Mouse (Mus musculus) urinary bladder, adult 18-20 months (tissue): ENCODE results near the gene Itgav.

ENCODE experiments used
- DNase-seq, 2 experiments: peaks; one replicate each; pipeline ENCODE4 v3.0.0; 2022; ENCODE audit warnings: low spot score in 2 of 2, mixed read lengths in 2 of 2

The Itgav gene

DNA sequence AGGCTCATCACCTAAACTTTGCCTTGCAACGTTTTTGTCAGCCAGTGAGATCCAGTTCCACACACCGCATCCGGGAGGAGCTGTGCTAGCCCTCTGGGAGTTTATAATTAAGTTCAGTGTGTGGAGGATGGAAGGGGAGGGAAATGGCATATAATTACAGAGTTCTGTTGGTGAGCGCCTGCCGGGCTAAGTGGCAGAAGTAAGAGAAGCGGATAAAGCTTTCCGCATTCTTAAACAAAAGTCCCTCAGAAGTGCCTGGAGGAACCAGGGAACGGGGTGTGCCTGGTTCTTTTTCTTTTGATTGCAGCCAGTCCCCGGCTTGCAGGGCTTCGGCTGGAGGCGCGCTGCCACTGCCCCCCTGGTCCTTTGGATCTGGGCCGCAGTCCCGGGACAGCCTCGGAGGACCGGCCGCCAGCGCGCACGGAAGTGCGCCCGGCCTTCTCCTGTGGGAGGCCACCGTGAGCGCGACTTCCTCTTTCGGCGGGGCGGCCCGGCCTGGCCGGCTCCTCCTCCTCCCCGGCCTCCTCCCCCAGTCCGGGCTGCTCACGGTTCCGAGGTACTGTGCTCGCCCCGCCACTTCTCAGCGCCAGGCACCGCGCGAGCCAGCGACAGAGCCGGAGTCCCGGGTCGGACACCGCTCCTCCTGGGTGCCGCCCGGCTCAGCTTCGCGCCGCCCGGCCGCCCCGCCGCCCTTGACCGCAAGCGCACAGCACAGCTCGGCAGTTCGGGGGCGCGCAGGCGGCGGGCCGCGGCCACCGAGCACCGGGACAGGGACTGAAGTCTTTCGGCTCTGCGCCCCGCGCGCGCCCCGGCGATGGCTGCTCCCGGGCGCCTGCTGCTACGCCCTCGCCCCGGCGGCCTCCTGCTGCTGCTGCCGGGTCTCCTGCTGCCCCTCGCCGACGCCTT lies at the start of gene Itgav:
Itgav (plus strand) TSS at position 477 of the 906 bp plus-strand sequence.
- peak; percentile 94 to 95 for DNase-seq

DNA sequence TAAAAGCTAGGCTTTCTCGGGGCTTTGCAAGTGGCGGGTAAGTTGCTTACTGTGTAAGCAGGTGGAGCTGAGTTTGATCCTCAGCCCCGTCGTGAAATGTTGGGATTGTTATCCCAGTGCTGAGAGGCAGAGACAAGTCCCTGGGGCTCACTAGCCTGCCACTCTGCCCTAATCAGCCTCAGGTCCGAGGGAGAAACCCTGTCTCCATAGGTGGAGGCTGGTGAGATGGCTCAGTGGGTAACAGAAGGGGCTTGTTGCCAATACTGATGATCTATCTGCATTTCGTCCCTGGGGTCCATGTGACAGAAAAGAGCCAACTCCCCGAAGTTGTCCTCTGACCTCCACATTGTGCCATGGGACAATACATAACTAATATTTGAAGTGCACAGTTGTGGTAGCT lies 49.8 kb upstream of the Itgav start:
- no peak for DNase-seq

DNA sequence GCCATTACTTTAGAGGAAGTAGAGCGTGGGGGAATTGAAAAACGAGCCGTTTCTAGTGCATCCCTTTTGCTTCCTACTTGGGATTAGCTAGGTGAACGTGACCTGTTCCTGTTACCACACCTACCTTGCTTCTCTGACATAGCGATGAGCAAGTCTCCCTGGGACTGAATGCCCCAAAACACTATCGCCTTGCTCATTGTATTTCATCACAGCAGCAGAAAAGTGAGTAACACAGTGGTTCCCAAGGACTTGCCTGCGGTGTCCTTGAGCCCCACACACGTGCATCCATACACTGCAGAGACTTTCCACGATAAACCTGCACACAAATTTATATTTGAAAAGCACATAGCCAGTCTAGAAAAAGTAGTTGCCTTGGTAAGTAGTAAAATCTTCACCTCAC lies 49.3 kb upstream of the Itgav start:
- DNase-seq, result no peak

DNA sequence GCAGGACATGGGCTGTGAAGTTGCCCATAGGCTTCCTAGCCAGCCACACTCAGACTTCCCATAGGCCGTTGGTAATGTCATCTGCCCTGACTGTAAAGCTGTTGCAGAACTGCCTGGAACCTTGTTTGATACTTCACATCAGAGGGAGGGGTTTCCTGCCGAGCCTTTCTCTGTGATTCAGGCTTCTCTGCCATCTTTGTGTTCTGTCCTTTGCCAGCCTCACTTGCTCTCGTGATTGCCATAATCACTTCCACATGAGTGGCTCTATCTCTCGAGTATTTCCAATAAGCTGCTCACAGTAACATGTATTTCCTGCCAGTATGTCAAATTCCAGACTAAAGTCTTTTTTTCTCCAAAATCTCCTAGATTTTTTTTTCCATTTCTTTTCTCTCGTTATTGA lies 48.5 kb upstream of the Itgav start:
- DNase-seq, result no peak

DNA sequence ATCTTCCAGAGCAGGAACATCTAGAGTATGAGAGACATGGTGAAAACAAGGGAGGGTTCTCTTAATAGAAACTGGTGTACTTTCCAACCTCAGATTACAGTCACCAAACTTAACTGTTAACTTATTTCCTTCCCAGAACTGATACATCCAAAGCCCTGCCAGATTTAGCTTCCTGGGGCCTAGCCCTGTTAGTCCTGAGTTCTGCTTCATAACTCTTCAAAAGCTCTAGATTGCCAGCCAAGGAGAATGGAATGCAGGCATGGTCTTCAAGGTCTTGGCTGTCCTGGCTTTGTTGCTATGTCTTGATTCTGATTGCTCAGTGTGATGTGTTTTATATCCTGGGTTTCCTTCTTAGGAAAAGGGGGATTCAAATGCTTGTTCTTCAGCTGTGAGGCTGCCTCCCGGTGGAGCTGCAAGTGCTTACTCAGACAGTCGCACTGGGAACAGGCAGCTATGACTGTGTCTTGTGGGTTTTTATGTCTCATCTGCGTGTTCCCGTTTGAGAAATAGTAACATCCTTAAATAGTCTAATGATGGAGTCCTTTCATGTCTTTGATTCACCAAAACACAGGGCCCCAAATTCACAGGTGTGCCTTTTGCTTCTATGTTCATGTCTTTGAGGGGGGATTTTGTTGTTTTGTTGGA lies 47.8 kb upstream of the Itgav start:
- no peak for DNase-seq

DNA sequence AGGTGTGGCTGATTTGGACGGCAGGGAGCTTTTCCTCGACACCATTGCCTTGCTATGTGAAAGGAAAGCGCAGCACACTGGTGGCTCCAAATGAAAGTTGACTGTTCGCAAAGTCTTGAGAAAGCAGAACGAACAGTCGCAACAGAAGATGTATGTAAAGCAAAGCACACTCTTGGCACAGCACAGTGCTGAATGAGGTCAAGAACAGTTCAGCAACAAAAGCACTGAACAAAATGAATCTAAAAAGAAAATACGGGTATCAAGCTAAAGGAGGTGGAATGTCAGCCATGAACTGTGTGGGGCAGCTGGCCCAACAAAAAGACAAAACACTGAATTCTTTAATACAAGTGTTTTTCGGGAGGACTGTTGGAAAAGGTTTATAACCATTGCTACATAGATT lies 42.9 kb upstream of the Itgav start:
- no peak for DNase-seq

DNA sequence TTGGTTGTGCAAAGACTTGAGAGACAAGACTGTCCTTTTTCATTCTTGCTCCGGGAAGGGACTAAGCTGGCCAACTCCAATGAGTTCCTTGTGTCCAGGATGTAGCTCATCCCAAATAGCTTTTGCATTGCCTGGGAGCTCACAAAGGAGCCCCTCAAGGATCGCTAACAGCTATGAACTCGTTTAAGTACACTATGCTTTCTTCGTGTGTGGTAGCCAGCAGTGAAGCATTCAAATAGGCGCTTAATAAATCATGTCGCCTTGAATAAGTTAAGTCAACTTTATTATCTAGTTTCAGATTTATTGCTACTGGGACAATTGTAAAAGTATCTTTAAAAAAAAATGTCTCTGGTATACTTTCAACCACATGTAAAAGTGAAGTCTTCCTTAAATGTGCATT lies 42.4 kb upstream of the Itgav start:
- DNase-seq, result no peak

DNA sequence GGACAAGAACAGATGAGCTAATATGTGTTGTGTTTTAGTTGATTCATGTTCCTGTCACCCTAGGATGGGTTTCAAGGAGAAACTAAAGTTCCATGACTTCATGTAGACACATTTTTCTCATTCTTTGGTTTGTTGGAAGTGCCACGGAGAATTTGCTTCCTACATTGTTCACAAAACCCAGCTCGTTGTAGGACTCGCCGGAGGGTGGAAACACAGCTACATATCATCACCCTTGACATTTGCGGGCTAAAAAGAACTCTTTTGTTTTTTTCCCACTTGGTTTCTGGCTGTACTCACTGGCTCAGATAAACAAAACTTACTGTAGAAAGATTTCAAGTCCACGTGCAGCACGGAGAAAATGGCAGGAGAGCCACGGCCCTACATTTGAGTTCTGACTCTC lies 41.9 kb upstream of the Itgav start:
- no peak for DNase-seq

DNA sequence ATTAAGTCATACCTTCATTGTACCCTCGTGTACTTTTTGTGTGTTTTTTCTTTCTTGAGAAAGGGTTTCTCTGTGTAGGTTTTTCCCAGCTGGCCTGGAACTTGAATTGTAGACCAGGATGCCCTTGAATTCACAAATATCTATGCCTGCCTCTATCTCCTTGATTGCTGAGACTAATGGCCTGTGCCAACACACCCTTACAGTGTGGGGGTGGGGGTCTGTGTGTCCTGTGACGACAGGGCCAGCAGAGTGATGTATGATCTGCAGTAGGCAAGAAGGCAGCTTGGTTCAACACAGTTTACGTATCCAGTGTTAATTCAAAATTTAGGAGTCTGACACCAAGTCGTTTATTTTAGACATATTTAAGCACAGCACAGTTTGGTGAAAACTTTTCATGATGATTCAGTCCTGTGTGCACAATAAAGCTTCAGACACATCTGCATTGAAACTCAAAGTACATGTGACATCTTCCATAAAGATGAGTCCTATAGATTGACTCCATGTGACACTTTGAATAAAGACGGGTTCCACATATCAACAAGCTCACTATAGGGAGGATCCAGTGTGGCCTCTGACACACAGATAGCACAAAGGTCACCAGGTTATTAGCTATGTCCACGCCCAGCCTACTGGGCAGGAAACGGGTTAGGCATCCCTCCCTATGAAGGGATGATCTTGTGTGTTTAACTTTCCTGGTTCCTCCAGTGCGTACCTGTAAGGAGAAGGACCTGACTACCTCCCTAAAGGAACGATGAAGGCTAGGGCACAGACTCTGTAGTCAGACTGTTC lies 40.3 kb upstream of the Itgav start:
- DNase-seq, result no peak

DNA sequence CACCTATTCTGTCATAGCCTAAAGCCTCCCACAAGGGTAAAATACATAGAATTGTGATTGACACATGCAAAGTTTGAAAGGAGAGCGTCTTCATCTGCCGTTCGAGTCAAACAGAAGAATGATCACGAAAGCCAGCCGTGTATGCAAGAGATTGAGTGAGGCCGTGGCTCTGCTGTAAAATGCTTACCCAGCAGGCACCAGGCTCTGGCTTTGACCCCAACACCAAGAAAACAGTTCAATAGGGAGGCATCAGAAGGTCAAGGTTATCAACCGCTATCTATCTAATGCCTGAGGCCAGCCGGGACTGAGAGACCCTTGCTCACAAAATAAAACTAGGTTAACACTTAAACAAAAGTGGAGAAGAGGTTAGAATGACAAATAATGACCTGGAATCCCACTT lies 39.5 kb upstream of the Itgav start:
- no peak for DNase-seq

DNA sequence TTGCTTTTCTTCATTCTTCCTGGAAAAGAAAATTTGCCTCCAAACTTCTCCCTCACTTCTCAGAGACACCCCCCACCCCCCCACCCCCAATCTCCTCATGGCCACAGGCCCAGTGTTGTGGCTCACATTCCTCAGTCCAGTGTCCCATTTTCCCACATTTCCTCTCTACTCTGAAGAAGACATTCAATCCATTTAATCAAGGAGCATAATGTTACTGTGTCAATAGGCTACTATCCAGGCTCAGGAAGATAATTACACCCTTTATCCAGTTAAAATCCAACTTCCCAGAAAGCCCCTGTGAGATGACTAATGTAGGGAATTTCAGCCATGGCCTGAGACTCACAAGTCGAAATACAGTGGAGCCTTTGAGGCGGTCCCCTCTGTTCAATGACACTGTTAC lies 33.8 kb upstream of the Itgav start:
- DNase-seq, result no peak

DNA sequence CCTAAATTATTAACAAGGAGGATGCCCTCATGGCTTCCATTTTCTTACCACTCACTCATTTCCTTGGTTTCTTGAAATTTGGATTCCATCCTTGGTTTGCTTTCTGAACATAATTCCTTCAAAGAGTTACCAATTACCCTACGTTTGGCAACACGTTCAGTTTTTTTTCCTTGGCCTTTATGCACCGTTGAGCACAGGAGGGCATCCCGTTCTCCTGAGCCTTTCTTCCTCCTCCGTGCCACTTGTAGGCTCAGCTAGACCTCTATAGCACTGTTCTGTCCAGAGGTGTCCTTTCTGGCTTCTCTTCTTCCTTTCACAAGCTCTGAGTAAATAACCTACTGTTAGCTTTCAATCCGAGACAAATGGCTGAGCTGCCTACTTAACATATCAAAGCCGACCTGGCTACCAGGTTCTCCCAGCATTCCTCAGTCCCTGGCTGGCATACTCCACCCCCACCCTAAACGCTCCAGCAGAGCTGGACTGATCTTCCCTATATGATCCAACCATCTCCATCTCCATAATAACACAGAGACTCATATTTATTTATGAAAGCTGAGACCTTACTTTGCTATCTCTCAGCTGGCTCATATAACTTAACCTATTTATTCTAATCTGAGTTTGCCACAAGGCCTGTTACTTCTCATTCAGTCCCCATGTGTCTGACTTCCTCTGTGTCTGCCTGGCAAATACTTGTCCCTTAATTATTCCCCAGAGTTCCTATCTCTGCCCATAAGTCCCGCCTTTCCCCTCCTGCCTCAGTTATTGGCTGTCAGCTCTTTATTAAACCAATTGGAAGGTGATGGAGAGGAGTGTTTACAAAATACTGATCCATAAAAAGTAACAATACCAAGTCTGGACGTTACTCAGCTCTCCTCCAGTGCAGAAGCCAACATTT lies 31.3 kb upstream of the Itgav start:
- DNase-seq, result no peak

DNA sequence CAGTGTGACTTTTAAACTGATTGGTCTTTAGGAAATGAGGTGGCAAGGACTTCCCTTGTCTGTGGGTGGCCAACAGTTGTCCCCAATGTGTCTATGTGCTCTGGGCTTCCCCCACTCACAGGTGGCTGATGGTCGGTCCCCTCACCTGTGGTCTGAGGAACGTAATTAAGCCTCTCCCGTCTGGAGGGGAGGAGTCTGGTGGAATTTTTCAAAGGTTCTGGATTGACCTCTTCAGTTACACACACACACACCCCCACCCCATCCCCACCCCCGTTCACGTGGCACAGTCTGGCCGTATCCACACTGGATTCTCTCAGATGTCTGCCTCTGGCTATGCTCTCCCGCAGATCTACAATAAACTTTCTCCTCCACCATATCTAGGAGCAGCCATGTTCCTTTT lies 30.1 kb upstream of the Itgav start:
- DNase-seq, result no peak

DNA sequence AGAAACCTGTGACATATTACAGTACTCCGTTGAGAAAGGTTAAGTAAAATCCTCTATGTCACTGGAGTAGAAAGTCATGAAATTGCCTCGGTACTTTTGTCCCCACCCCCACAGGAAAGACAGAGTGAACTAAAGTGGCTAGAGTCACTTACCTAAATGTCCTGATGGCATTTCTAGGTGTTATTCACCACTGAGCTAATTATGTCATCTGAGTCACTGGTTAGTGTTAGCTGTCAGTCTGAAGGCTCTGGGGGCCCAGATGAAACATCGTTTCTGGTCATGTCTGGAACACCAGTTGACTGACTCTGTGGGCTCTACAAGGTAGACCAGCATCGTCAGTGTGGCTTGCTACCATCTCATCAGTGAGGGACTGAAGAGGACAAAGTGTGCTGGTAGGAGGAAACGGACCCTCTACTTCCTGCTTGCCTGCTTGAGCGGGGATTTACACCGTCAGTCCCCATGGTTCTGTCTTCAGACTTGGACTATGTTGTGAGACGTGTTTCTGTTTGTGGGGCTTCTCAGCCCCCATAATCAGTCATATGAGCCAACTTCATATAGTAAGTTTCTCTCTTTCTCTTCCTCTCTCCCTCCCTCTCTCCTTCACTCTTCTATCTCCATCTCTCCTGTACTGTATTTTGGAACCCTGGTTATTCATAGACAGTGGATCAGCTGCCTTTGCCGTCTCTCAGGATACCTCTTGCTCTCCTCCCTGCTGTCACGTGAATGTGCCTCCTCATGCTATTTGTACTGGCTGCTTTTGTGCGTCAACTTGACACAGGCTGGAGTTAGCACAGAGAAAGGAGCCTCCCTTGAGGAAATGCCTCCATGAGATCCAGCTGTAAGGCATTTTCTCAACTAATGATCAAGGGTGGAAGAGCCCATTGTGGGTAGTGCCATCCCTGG lies 28.6 kb upstream of the Itgav start:
- DNase-seq, result no peak

DNA sequence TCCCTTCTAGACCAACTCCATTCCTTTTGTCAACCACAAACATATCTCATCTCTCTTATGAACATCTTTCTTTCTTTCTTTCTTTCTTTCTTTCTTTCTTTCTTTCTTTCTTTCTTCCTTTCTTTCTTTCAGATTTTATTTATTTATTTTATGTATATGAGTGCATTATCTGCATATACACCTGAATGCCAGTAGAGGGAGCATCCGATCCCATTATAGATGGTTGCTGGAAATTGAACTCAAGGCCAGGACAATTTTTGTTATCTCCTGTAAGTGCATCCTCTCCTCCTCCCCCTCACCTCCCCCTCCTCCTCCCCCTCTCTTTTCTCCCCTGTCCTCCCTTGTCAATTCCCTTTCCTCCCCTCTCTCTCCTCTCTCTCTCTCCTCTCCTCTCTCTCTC lies 25.7 kb upstream of the Itgav start:
- DNase-seq, result no peak

DNA sequence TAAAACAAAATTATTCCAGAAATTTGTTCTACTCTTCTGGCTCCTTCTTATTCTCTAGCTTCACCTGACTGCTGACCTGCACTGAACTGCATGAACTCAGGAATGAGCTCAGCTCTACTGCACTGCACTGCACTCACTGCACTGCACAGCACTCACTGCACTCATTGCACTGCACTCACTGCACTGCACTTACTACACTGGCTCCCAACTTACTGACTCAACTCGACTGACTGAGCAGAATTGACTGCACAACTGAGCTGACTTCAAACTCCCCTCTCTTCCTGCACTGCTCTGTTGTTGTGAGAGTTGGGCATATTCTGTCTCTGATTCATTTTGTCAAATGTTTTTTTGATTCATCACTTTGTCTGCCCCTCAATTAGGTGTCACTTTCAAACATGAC lies 24.9 kb upstream of the Itgav start:
- DNase-seq, result no peak

DNA sequence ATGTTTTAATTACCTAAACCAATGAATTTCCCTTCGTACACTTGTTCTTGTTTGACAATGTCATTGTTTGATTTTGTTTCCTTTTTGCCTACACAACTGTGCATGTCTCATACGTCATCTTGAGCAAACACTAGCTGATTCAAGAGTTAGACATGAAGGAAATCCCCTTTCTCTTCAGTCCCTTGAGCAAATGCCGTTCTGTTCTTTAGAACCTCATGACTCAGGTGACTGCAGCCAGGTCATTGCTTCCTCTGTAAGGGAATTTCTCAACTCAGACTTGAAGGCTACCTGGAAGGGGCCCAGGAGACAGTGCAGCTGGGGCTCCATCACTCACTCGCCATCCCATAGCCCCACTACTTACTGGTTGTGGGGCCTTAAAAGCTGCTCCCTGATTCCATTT lies 23.5 kb upstream of the Itgav start:
- no peak for DNase-seq

DNA sequence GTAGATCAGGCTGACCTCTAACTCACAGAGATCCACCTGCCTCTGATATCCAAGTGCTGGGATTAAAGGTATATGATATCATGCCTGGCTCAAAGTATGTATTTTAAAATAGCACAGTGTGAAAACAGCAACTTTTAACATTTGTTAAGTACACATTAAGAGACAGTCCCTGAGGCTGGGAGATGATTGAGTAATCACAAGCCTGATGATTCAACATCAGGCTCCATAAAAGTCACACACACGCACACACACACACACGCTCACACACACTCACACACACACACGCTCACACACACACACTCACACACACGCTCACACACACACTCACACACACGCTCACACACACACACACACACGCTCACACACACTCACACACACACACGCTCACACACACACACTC lies 21.8 kb upstream of the Itgav start:
- DNase-seq, result no peak

DNA sequence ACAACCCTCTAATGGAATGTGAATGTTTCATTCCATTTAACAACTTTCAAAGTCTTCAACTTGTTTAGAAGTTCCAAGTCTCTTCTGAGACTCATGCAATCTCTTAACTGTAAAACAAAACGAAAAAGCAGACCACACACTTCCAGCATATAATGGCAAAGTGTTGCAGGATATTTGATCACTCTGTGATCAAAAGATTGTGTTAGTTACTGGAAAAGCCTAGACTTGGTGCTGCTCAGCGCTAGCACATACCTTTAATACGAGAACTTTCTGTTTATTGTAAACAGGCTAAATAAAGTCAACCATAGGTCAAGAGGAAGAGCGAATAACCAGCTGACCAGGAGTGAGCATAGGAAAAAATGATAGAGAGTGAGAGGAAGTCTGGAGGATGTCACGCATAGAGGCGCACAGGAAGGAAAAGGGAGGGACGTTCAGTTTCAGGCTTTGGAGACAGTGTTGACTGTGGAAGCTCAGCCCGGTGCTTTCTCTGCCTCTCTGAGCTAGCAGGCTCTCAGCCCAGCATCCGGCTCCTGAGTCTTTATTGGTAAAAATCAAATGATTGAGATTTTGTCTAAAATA lies 18.5 kb upstream of the Itgav start:
- DNase-seq, result no peak

DNA sequence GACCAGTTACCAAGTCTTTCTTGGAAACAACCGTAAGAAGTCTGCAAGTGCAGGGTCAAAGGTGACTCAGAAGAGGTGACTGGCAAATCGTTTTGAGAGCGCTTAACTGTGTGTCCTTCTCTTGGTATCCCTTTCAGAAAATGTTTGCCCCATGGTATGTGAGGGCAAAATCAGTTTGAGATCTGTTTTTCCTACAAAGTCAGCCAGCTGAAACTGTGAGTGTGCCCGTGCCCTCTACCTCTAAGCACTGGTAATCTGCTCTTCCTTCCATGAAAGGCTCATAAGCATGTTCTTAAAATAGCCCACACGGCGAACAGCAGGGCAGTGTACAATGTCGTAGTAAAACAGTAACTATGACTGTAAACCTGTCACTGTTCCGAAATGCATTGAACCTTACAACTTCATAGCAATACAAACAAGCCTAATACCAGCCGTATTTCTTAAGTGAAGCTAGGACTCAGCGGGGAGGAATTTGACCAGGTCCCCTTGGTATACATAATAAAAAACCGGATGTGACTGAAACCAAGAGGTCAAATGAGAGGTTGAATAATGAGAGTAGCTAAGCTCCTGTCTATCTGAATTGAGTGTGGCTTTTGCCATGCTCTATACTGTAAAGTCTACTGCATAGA lies 14.2 kb upstream of the Itgav start:
- DNase-seq, result no peak
